Mouse (Mus musculus): Measurements from ENCODE around the gene Arfip1. TPM values are rescaled to one million over a fixed set of nuclear protein-coding genes. Genes with fewer than 3 reads are reported as not detected.
A peak's percentile ranks its signal among the peaks of the same experiment; 100 is the strongest.

Arfip1 gene
- polyA plus RNA-seq, 1 experiment from 2014 or later, result 55.3 TPM

- Histone ChIP-seq H3K27ac (replicated peaks; ENCODE audit: low read depth, low read length) (no peak overlapping the region), H3K4me3 (ENCODE audit: low read depth, low read length) (no peak overlapping the region)
- WGBS, result 88% methylated on average over 4 of the region's 4 CpGs
These were observed 111.3 kb downstream of the Arfip1 start for GRCm38 (mm10) chr3:84471146-84471545.

DNA sequence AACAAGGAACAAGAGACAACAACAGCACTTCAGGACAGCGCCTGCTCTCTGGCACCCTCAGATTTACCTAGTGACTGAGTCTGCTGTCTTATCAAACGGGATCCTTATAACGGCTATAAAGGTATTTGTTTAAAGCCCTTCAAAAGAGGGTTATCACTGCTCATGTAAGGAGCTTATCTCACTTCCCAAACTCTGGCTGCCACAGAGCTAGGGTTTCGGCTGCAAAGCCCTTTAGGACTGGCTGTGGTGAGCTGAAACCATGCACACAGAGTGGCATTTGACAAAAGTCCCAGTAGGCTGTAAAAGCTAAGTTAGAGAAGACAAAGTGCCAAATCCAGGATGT lies 114.3 kb downstream of the Arfip1 start:
- Histone ChIP-seq H3K4me2 (ENCODE audit: low read depth, low read length) (no peak overlapping the region), H3K9ac (ENCODE audit: low read depth, low read length) (no peak overlapping the region), H3K9me3 (ENCODE audit: control insufficient read depth, low read length) (no peaks in the 10 kb centered on the region), H3K4me1 (ENCODE audit: control insufficient read depth, insufficient read depth, low read length) (peaks cover 8% of the 10 kb centered on the region), H3K4me3 (ENCODE audit: low read depth, low read length) (no peak overlapping the region), H3K36me3 (ENCODE audit: control insufficient read depth, insufficient read depth, low read length) (no peaks in the 10 kb centered on the region), H3K27ac (replicated peaks; ENCODE audit: low read depth, low read length) (no peak overlapping the region), H3K27me3 (replicated peaks; ENCODE audit: control insufficient read depth, insufficient read depth, low read length) (no peaks in the 10 kb centered on the region)
- no peak for ATAC-seq (ENCODE audit: low read depth)
- 48% methylated on average over 4 of the region's 4 CpGs for WGBS
- DNase-seq (ENCODE audit: low spot score), result no peak

More at GRCm38 (mm10) chr3:84471146-84471545, 111.3 kb downstream of the Arfip1 start:
- Histone ChIP-seq H3K4me1 (ENCODE audit: control insufficient read depth, insufficient read depth, low read length) (peaks cover 19% of the 10 kb centered on the region), H3K36me3 (ENCODE audit: control insufficient read depth, insufficient read depth, low read length) (no peaks in the 10 kb centered on the region), H3K9me3 (ENCODE audit: control insufficient read depth, low read length) (no peaks in the 10 kb centered on the region), H3K9ac (ENCODE audit: low read depth, low read length) (no peak overlapping the region), H3K27me3 (replicated peaks; ENCODE audit: control insufficient read depth, insufficient read depth, low read length) (no peaks in the 10 kb centered on the region), H3K4me2 (ENCODE audit: low read depth, low read length) (no peak overlapping the region)
- no peak for DNase-seq (ENCODE audit: low spot score)
- ATAC-seq (ENCODE audit: low read depth), result no peak

GRCm38 (mm10) chr3:84467419-84468110 lies 114.9 kb downstream of the Arfip1 start:
- Histone ChIP-seq H3K4me2 (ENCODE audit: low read depth, low read length) (no peak overlapping the region), H3K4me1 (ENCODE audit: control insufficient read depth, insufficient read depth, low read length) (peaks cover 2% of the 10 kb centered on the region), H3K27ac (replicated peaks; ENCODE audit: low read depth, low read length) (no peak overlapping the region), H3K9me3 (ENCODE audit: control insufficient read depth, low read length) (no peaks in the 10 kb centered on the region), H3K27me3 (replicated peaks; ENCODE audit: control insufficient read depth, insufficient read depth, low read length) (no peaks in the 10 kb centered on the region), H3K36me3 (ENCODE audit: control insufficient read depth, insufficient read depth, low read length) (no peaks in the 10 kb centered on the region), H3K9ac (ENCODE audit: low read depth, low read length) (no peak overlapping the region), H3K4me3 (ENCODE audit: low read depth, low read length) (no peak overlapping the region)
- 52% methylated on average over 10 of the region's 10 CpGs for WGBS
- ATAC-seq (ENCODE audit: low read depth) (no peak), DNase-seq (ENCODE audit: low spot score) (no peak)

GRCm38 (mm10) chr3:84465822-84466500 lies 116.5 kb downstream of the Arfip1 start:
- no peak overlapping the region for H3K4me2 ChIP-seq (ENCODE audit: low read depth, low read length)
- ATAC-seq (ENCODE audit: low read depth) (no peak), DNase-seq (ENCODE audit: low spot score) (no peak)
- H3K27ac ChIP-seq (replicated peaks; ENCODE audit: low read depth, low read length), result no peak overlapping the region
- no peak overlapping the region for H3K4me3 ChIP-seq (ENCODE audit: low read depth, low read length)
- WGBS, result 77% methylated on average over 6 of the region's 6 CpGs
- H3K27me3 ChIP-seq (replicated peaks; ENCODE audit: control insufficient read depth, insufficient read depth, low read length), result no peaks in the 10 kb centered on the region
- H3K4me1 ChIP-seq (ENCODE audit: control insufficient read depth, insufficient read depth, low read length), result peaks cover under 1% of the 10 kb centered on the region; the same call in 1 of the 2 replicates
- no peak overlapping the region for H3K9ac ChIP-seq (ENCODE audit: low read depth, low read length)
- no peaks in the 10 kb centered on the region for H3K9me3 ChIP-seq (ENCODE audit: control insufficient read depth, low read length)
- no peaks in the 10 kb centered on the region for H3K36me3 ChIP-seq (ENCODE audit: control insufficient read depth, insufficient read depth, low read length)

GRCm38 (mm10) chr3:84461687-84462086 lies 120.7 kb downstream of the Arfip1 start:
- no peak overlapping the region for H3K27ac ChIP-seq (replicated peaks; ENCODE audit: low read depth, low read length)

DNA sequence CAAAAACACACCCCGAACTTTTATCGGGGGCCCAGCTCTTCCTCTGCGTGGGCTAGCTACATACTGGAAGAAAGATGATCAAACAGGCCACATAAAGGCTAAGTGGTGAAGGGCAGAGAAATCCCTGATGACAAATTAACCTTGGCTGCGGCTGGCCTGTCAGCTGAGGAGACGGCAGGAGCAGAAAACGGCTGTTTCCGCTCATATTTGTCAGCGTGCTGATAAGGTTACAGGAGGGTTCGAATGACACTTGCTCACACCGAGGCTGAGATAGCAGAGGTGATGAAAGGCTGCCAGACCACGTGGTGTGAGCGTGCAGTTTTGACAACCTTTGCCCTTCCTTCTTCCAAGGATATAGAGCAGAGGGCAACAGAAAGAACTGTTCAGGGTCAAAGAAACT lies 121.5 kb downstream of the Arfip1 start:
- Histone ChIP-seq H3K4me2 (ENCODE audit: low read depth, low read length) (no peak overlapping the region), H3K27ac (replicated peaks; ENCODE audit: low read depth, low read length) (no peak overlapping the region), H3K4me1 (ENCODE audit: control insufficient read depth, insufficient read depth, low read length) (peaks cover 5% of the 10 kb centered on the region; the same call in 1 of the 2 replicates), H3K9ac (ENCODE audit: low read depth, low read length) (no peak overlapping the region), H3K9me3 (ENCODE audit: control insufficient read depth, low read length) (no peaks in the 10 kb centered on the region), H3K4me3 (ENCODE audit: low read depth, low read length) (no peak overlapping the region), H3K27me3 (replicated peaks; ENCODE audit: control insufficient read depth, insufficient read depth, low read length) (no peaks in the 10 kb centered on the region), H3K36me3 (ENCODE audit: control insufficient read depth, insufficient read depth, low read length) (no peaks in the 10 kb centered on the region)
- 12% methylated on average over 12 of the region's 12 CpGs for WGBS
- peak; percentile 64; the same call in 1 of the 2 replicates for ATAC-seq (ENCODE audit: low read depth)
- DNase-seq (ENCODE audit: low spot score), result peak; percentile 45

More at GRCm38 (mm10) chr3:84461687-84462086, 120.7 kb downstream of the Arfip1 start:
- 39% methylated on average over 4 of the region's 4 CpGs for WGBS
- Histone ChIP-seq H3K4me1 (ENCODE audit: control insufficient read depth, insufficient read depth, low read length) (peaks cover 5% of the 10 kb centered on the region; the same call in 1 of the 2 replicates), H3K9ac (ENCODE audit: low read depth, low read length) (no peak overlapping the region), H3K9me3 (ENCODE audit: control insufficient read depth, low read length) (no peaks in the 10 kb centered on the region), H3K27me3 (replicated peaks; ENCODE audit: control insufficient read depth, insufficient read depth, low read length) (no peaks in the 10 kb centered on the region), H3K36me3 (ENCODE audit: control insufficient read depth, insufficient read depth, low read length) (no peaks in the 10 kb centered on the region), H3K4me2 (ENCODE audit: low read depth, low read length) (no peak overlapping the region), H3K4me3 (ENCODE audit: low read depth, low read length) (no peak overlapping the region)
- DNase-seq (ENCODE audit: low spot score), result no peak
- peak; percentile 41; the same call in 1 of the 2 replicates for ATAC-seq (ENCODE audit: low read depth)

- WGBS, result 9% methylated on average over 3 of the region's 3 CpGs
- H3K9ac ChIP-seq (ENCODE audit: low read depth, low read length), result no peak overlapping the region
- no peaks in the 10 kb centered on the region for H3K36me3 ChIP-seq (ENCODE audit: control insufficient read depth, insufficient read depth, low read length)
- ATAC-seq (ENCODE audit: low read depth) (no peak), DNase-seq (ENCODE audit: low spot score) (no peak)
- H3K4me3 ChIP-seq (ENCODE audit: low read depth, low read length), result no peak overlapping the region
- H3K9me3 ChIP-seq (ENCODE audit: control insufficient read depth, low read length), result no peaks in the 10 kb centered on the region
- no peaks in the 10 kb centered on the region for H3K27me3 ChIP-seq (replicated peaks; ENCODE audit: control insufficient read depth, insufficient read depth, low read length)
- H3K27ac ChIP-seq (replicated peaks; ENCODE audit: low read depth, low read length), result no peak overlapping the region
- no peak overlapping the region for H3K4me2 ChIP-seq (ENCODE audit: low read depth, low read length)
- peaks cover 5% of the 10 kb centered on the region; the same call in 1 of the 2 replicates for H3K4me1 ChIP-seq (ENCODE audit: control insufficient read depth, insufficient read depth, low read length)
These were observed 121.9 kb downstream of the Arfip1 start for GRCm38 (mm10) chr3:84460499-84460898.

DNA sequence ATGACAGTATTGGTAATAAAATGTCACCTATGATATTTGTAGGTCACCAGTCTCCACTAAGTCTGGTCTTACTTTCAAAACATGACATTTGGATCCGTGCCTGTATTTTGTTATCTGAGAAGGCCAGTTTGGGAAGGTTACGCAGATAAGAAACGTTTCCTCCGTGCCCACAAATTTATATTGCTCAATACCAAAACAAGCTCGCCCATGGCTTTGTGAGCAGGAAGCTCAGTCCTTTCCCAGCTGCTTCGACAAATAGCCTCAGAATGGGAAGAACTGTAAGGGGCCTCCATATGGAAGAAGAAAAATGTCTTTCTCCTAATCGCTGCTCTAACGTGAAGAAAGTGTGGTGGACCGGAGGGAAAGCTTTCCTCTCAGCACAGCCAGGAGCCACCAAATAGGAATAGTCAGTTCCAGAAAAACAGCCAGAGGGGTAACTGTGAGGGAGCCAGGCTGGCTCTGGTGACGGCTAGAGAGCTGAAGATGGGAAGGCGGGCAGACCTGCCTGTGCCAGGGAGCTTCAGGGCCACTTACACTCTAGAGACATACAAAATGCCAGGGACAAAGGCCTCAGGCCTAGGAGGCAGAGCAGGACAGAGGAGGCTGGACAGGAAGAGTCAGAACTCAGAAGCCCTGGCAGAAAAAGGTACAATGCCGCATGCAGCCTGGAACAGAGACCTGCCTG lies 126.5 kb downstream of the Arfip1 start:
- no peak for DNase-seq (ENCODE audit: low spot score)

More for the DNA sequence above, 126.5 kb downstream of the Arfip1 start:
- no peak for ATAC-seq (ENCODE audit: low read depth)
- no peak overlapping the region for H3K4me3 ChIP-seq (ENCODE audit: low read depth, low read length)
- 60% methylated on average over 12 of the region's 12 CpGs for WGBS
- no peak overlapping the region for H3K27ac ChIP-seq (replicated peaks; ENCODE audit: low read depth, low read length)
- no peaks in the 10 kb centered on the region for H3K36me3 ChIP-seq (ENCODE audit: control insufficient read depth, insufficient read depth, low read length)
- H3K27me3 ChIP-seq (replicated peaks; ENCODE audit: control insufficient read depth, insufficient read depth, low read length), result no peaks in the 10 kb centered on the region
- H3K9me3 ChIP-seq (ENCODE audit: control insufficient read depth, low read length), result no peaks in the 10 kb centered on the region
- H3K4me1 ChIP-seq (ENCODE audit: control insufficient read depth, insufficient read depth, low read length), result peaks cover 4% of the 10 kb centered on the region; the same call in 1 of the 2 replicates
- no peak overlapping the region for H3K9ac ChIP-seq (ENCODE audit: low read depth, low read length)
- no peak overlapping the region for H3K4me2 ChIP-seq (ENCODE audit: low read depth, low read length)
